Mouse (Mus musculus) forebrain, embryonic 16.5 days (tissue): Measurements from ENCODE around the gene Lmtk3. TPM values are rescaled to one million over a fixed set of nuclear protein-coding genes. Genes with fewer than 3 reads are reported as not detected.

Experiments used
- ATAC-seq: fragments of 200-750 bp; cut with Nextera tagmentation; 2 replicates; pipeline ENCODE4 v1.8.0; 2017; ENCODE audit warnings: mild to moderate bottlenecking, moderate library complexity
- H3K27ac ChIP-seq: fragments of 300-500 bp; sonication (generic); 2 replicates; pipeline ENCODE4 v1.5.1; 2014; ENCODE audit warnings: low read length, control low read depth
- H3K27me3 ChIP-seq: fragments of 300-500 bp; sonication (generic); replicated peaks from 2 replicates; pipeline ENCODE4 v1.6.1; 2014; ENCODE audit warnings: low read length; ENCODE audit not compliant: control insufficient read depth, insufficient read depth
- H3K36me3 ChIP-seq: fragments of 300-500 bp; sonication (generic); 2 replicates; pipeline ENCODE4 v1.6.1; 2014; ENCODE audit not compliant: control insufficient read depth, insufficient read depth
- H3K4me1 ChIP-seq: fragments of 300-500 bp; sonication (generic); replicated peaks from 2 replicates; pipeline ENCODE4 v1.6.1; 2014; ENCODE audit warnings: low read length; ENCODE audit not compliant: control insufficient read depth, insufficient read depth
- H3K4me2 ChIP-seq: fragments of 300-500 bp; sonication (generic); 2 replicates; pipeline ENCODE4 v1.6.1; 2014; ENCODE audit warnings: mild to moderate bottlenecking, low read length, control low read depth
- H3K4me3 ChIP-seq: fragments of 300-500 bp; sonication (generic); replicated peaks from 2 replicates; pipeline ENCODE4 v1.5.1; 2014; ENCODE audit warnings: mild to moderate bottlenecking, low read length, control low read depth
- H3K9ac ChIP-seq: fragments of 300-500 bp; sonication (generic); replicated peaks from 2 replicates; pipeline ENCODE4 v1.6.1; 2014; ENCODE audit warnings: low read depth, low read length, control low read depth
- H3K9me3 ChIP-seq: fragments of 300-500 bp; sonication (generic); 2 replicates; pipeline ENCODE4 v1.6.1; 2016; ENCODE audit warnings: low read length; ENCODE audit not compliant: control insufficient read depth
- WGBS: fragments of 180-500 bp; shearing (Covaris S2); extraction: QIAGEN DNeasy Blood & Tissue Kit; methylation state at CpG from one replicate; pipeline ENCODE4 v1.1.7; 2014; 5-methylcytosine and 5-hydroxymethylcytosine counted together
- polyA plus RNA-seq: library from polyadenylated mRNA; unstranded; fragments of >200 nt; fragmentation: Nextera tagmentation; extraction: Ambion mirVana; gene quantifications from 2 replicates; pipeline ENCODE4 v1.2.1, GENCODE M21; 2015

Gene Lmtk3
- polyA plus RNA-seq, result 18.9 and 26.4 TPM in 2 replicates

GRCm38 (mm10) chr7:45783511-45784091 lies at the start of gene Lmtk3:
Gene Lmtk3, plus strand, starts transcription at chr7:45783738.
- H3K9ac ChIP-seq, result peak within 1 kb of the TSS; percentile 62
- peak within 1 kb of the TSS; percentile 95 for H3K4me3 ChIP-seq
- no peaks in the 10 kb centered on the region for H3K9me3 ChIP-seq
- H3K4me1 ChIP-seq, result peaks cover 29% of the 10 kb centered on the region
- H3K36me3 ChIP-seq, result peaks cover 9% of the 10 kb centered on the region
- peak within 1 kb of the TSS; percentile 98 for H3K27ac ChIP-seq
- under 1% methylated on average over 38 of the region's 38 CpGs for WGBS
- no peaks in the 10 kb centered on the region for H3K27me3 ChIP-seq
- peak; percentile 54 for ATAC-seq
- peak within 1 kb of the TSS; percentile 58 for H3K4me2 ChIP-seq

GRCm38 (mm10) chr7:45739162-45739763 lies 44.3 kb upstream of the Lmtk3 start:
- no peak overlapping the region for H3K27ac ChIP-seq
- 6% methylated on average over 9 of the region's 9 CpGs for WGBS
- H3K4me1 ChIP-seq, result peaks cover 2% of the 10 kb centered on the region; the same call in 1 of the 2 replicates
- ATAC-seq, result peak; percentile 93
- H3K9me3 ChIP-seq, result no peaks in the 10 kb centered on the region
- H3K27me3 ChIP-seq, result no peaks in the 10 kb centered on the region
- no peak overlapping the region for H3K9ac ChIP-seq
- no peaks in the 10 kb centered on the region for H3K36me3 ChIP-seq
- H3K4me2 ChIP-seq, result no peak overlapping the region
- H3K4me3 ChIP-seq, result no peak overlapping the region

GRCm38 (mm10) chr7:45739820-45740219 lies 43.7 kb upstream of the Lmtk3 start:
- ATAC-seq, result 0 out of 2 replicates have a peak, but pooled peaks have one; percentile 3
- H3K27me3 ChIP-seq, result no peaks in the 10 kb centered on the region
- H3K27ac ChIP-seq, result no peak overlapping the region
- H3K4me1 ChIP-seq, result peaks cover 2% of the 10 kb centered on the region; the same call in 1 of the 2 replicates
- no peak overlapping the region for H3K9ac ChIP-seq
- no peak overlapping the region for H3K4me2 ChIP-seq
- H3K36me3 ChIP-seq, result no peaks in the 10 kb centered on the region
- no peaks in the 10 kb centered on the region for H3K9me3 ChIP-seq
- H3K4me3 ChIP-seq, result no peak overlapping the region
- 76% methylated on average over 10 of the region's 10 CpGs for WGBS

GRCm38 (mm10) chr7:45741308-45741707 lies 42.2 kb upstream of the Lmtk3 start:
- Histone ChIP-seq H3K36me3 (no peaks in the 10 kb centered on the region), H3K4me1 (peaks cover 2% of the 10 kb centered on the region; the same call in 1 of the 2 replicates), H3K27ac (no peak overlapping the region), H3K9me3 (no peaks in the 10 kb centered on the region), H3K4me3 (no peak overlapping the region), H3K9ac (no peak overlapping the region), H3K4me2 (no peak overlapping the region), H3K27me3 (no peaks in the 10 kb centered on the region)
- WGBS, result 86% methylated on average over 12 of the region's 12 CpGs
- no peak for ATAC-seq

- H3K4me3 ChIP-seq, result peak overlapping the region; percentile 17
- ATAC-seq, result peak; percentile 37; the same call in 1 of the 2 replicates
- WGBS, result 30% methylated on average over 11 of the region's 11 CpGs
- no peak overlapping the region for H3K9ac ChIP-seq
- H3K36me3 ChIP-seq, result no peaks in the 10 kb centered on the region
- peaks cover 2% of the 10 kb centered on the region; the same call in 1 of the 2 replicates for H3K4me1 ChIP-seq
- no peak overlapping the region for H3K27ac ChIP-seq
- H3K9me3 ChIP-seq, result no peaks in the 10 kb centered on the region
- peak overlapping the region; percentile 37 for H3K4me2 ChIP-seq
- no peaks in the 10 kb centered on the region for H3K27me3 ChIP-seq
Measured at GRCm38 (mm10) chr7:45741777-45742176, 41.8 kb upstream of the Lmtk3 start.

- Histone ChIP-seq H3K27me3 (no peaks in the 10 kb centered on the region), H3K9me3 (no peaks in the 10 kb centered on the region), H3K9ac (no peak overlapping the region), H3K4me2 (peak overlapping the region; percentile 37), H3K4me1 (peaks cover 2% of the 10 kb centered on the region; the same call in 1 of the 2 replicates), H3K36me3 (no peaks in the 10 kb centered on the region), H3K27ac (no peak overlapping the region), H3K4me3 (peak overlapping the region; percentile 17)
- no peak for ATAC-seq
- WGBS, result 31% methylated on average over 19 of the region's 19 CpGs
Measured at GRCm38 (mm10) chr7:45742338-45742737, 41.2 kb upstream of the Lmtk3 start.

- peaks cover 2% of the 10 kb centered on the region for H3K4me1 ChIP-seq
- H3K9me3 ChIP-seq, result no peaks in the 10 kb centered on the region
- no peaks in the 10 kb centered on the region for H3K27me3 ChIP-seq
- no peaks in the 10 kb centered on the region for H3K36me3 ChIP-seq
- H3K27ac ChIP-seq, result no peak overlapping the region
- no peak for ATAC-seq
- no peak overlapping the region for H3K4me3 ChIP-seq
- H3K4me2 ChIP-seq, result no peak overlapping the region
- 25% methylated on average over 2 of the region's 2 CpGs for WGBS
- H3K9ac ChIP-seq, result no peak overlapping the region
Measured at GRCm38 (mm10) chr7:45744387-45744786, 39.2 kb upstream of the Lmtk3 start.

- Histone ChIP-seq H3K4me1 (peaks cover 6% of the 10 kb centered on the region), H3K4me3 (no peak overlapping the region), H3K9ac (no peak overlapping the region), H3K9me3 (no peaks in the 10 kb centered on the region), H3K36me3 (no peaks in the 10 kb centered on the region), H3K4me2 (no peak overlapping the region), H3K27ac (no peak overlapping the region), H3K27me3 (no peaks in the 10 kb centered on the region)
- WGBS, result 68% methylated on average over 6 of the region's 6 CpGs
- no peak for ATAC-seq
Measured at GRCm38 (mm10) chr7:45746518-45746917, 37.0 kb upstream of the Lmtk3 start.

GRCm38 (mm10) chr7:45747450-45747849 lies 36.1 kb upstream of the Lmtk3 start:
- Histone ChIP-seq H3K9ac (no peak overlapping the region), H3K36me3 (no peaks in the 10 kb centered on the region), H3K9me3 (no peaks in the 10 kb centered on the region), H3K4me2 (no peak overlapping the region), H3K27ac (no peak overlapping the region), H3K27me3 (no peaks in the 10 kb centered on the region), H3K4me3 (no peak overlapping the region), H3K4me1 (peaks cover 4% of the 10 kb centered on the region)
- no peak for ATAC-seq
- 85% methylated on average over 5 of the region's 5 CpGs for WGBS
